Mouse (Mus musculus) adrenal gland, adult 2 months (tissue): ENCODE data around the gene Flrt1. TPM values are rescaled to one million over a fixed set of nuclear protein-coding genes. Genes with fewer than 3 reads are reported as not detected.
"Not testable (repeated sequence)": the region's sequence is repeated elsewhere in the genome, so short reads cannot be mapped to it uniquely, and the experiment has no call there.

Source experiments
- DNase-seq: peaks from one replicate; pipeline ENCODE4 v3.0.0; 2021
- polyA plus RNA-seq: library from polyadenylated mRNA; depleted of rRNA; stranded (reverse); fragments of >200 nt; gene quantifications from 2 replicates; pipeline ENCODE4 v1.2.3, GENCODE M21; 2012
- total RNA-seq, 2 experiments: library from RNA; stranded (reverse); gene quantifications; 2 replicates each; pipeline ENCODE4 v1.2.3; 2021

Flrt1 gene
- total and polyA plus RNA-seq, 3 experiments: 0.79 to 9.2 (median 2.1) TPM

DNA sequence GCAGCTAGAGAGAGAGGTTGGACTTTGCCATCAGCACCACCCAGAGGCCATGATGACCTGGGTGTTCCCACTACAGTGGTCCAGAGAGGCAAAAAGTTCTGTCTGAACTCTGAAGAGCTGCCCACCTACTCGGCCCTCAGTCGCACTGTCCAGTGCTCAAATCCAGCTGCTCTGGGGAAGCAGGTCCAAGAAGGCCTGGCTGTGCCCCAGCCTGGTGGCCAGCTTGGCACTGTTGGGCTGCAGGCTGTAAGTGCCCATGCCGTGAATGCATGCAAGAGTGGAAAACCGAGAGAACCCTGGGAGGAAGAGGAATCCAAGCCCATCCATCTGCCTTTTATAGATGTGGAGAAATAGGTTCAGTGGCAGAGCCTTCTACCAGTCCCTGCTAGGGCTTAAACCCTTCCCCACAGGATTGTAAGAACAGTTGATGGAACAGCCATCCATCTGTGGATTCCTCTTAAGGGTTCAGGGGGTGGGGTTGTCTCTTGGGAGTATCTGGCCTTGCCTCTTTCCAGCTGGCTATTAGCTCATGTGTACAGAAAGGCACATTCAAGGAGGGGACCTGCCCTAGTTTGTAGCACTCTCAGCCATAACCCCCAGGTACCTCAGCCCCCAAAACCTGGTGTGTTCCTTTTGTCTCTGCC lies 2.1 kb downstream of the Flrt1 start:
- DNase-seq: no peak

- no peak for DNase-seq
These were observed 3.5 kb downstream of the Flrt1 start for GRCm38 (mm10) chr19:7102039-7102438.

DNA sequence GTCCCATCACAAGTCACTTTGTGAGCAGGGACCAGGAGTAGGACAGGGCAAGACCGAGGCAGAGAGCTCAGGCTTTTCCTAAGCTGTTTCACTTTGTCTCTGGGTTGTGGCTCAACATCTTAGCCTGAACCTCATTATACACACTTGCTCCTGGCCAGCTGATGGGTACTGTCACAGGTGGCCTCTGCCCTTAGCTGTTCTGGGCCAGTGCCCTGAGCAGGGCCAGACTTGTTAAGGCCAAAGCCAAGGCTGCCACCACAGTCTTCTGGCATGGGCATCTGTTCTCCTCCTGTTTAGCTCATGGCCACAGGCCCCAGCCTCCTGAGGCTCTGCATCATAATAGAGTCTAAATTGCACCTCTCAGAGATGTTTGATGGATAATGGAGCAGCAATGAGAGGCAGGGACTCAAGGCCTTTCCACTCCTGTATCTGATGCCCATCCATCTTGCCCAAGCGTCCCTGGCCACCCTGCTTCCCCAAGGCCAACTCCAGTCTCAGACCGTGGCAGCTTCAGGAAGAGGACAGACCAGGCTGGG lies 5.8 kb downstream of the Flrt1 start:
- DNase-seq: peak; percentile 48

DNA sequence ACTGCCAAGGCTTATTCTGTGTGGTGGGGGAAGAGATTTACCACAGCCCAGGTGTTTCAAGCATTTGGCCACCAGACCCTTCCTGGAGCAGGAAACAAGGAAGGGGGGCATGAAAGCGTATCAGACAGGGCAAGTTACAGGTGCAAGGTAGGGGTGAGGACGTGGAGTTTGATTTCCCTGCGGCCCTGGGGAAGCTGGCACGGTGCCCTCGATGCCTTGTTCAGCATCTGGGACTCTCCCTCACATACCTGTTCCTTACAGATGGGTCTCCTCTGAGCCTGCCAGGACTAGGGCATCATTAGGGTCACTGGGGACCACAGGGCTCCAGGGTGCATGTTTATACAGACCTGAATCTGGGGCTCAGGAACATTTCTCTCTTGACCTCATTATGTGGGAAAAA lies 12.8 kb downstream of the Flrt1 start:
- no peak for DNase-seq

DNA sequence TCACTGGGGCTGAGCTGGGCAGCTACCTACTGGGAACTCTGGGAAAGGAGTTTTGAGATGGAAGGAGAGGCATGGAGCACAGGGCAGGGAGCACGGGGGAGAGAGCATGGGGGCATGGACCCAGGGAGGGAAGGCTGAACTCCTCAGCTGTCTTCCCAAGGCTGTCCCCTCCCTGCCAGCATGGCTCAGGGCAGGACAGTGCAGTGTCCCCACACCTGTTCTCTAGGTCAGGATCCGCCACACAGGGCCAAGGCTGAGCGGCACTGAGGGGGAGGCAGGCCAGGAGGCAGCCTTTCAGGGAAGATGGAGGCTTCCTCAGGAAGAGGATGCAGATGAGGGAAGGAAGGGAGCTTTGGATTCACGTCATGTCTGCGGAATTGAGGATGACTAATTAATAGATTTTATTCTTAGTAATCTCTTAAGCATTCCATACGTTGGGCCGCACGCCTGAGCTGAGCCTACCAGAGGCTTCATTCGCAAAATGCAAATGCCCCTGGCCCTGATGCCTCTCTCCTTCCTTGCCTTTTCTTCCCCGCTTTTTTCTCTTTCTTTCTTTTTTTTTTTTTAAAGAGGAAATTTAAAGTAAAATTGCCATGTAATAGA lies 14.0 kb downstream of the Flrt1 start:
- no peak for DNase-seq

DNA sequence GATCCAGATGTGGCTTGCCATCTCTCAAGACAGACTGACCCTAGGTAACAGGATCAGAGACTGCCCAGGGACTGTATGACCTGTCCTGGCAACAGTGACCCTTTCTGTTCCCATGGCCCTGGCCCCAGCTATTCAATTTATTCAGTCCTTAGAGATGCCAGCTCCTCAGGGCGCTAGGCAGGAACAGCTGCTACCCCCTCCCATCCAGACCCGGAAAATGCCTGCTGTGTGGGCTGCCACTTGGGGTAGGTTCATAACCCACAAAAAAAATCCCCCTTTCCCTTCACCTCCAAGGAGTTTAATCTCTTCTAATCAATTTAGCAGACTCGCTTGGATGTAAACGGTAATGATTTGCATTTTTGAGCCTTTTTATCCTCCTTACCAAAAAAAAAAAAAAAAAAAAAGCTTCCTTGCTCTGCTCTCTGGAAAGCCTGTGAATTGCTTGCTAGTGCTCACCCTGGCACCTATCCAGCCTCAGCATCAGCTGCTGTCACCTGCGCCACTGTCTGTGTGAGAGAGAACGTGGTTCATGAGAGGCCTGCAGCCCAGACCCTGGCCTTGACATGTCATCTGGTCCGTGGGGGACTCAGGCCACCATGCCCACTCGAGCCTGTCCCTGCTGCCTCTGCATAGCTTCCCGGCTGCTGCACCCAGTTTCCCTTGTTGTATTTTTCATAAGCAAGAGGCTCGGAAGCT lies 15.0 kb downstream of the Flrt1 start:
- DNase-seq: no peak

- DNase-seq: no peak
These were observed 15.7 kb downstream of the Flrt1 start for GRCm38 (mm10) chr19:7089842-7090251.

GRCm38 (mm10) chr19:7089050-7089449 lies 16.5 kb downstream of the Flrt1 start:
- no peak for DNase-seq

DNA sequence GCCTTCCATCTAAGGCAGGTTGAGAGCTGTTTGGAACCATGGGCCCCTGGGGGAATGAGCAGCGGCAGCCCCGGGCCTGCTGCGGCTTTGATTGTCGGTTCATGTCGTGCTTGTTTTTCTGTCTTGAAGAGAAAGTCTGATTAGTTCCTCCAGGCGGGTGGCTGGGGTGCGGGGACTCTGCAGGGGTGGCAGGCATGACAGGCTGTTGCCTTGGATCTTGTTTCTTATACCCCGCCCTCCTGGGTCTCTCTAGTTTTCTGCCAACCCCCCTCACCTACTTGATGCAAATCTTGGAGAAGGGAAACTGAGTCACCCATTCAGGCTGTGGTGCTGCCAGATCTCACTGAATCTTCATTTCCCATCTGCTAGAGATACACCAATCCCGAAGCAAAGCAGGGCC lies 17.0 kb downstream of the Flrt1 start:
- no peak for DNase-seq

GRCm38 (mm10) chr19:7084734-7085133 lies 20.8 kb downstream of the Flrt1 start:
- no peak for DNase-seq

- no peak for DNase-seq
These were observed 22.3 kb downstream of the Flrt1 start for GRCm38 (mm10) chr19:7083035-7083794.

DNA sequence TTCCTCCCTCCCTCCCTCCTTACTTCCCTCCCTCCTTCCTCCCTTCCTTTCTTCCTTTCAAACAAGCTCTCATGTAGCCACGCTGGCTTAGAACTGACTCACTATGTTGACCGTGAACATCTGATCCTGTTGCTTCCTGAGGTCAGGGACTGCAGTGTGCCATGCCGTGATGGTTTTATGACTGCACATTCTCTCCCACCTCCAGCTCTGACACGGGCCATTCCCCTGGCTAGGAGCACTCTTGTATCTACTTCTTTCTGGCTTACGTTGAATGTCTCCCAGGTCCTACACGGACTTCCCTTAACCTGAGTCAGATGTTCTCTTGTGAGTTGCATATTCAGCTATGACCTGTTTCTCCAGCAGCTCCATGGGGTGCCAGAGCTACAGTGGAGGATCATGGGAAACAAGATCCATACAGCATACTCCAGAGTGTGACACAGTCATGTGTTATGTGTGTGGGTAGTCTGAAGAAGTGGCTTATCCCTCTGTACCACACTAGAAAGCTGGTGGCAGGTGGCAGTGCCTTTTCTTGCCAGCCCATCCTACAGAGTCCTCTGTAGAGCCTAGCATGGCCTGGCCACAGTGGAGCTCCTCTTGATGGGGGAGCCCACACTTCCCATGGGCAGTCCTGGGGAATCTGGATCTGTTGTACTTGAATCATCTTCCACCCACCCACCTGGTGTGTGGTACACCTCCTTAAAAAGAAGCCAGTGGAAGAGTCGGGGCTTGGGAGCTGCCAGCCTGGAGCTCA lies 23.8 kb downstream of the Flrt1 start:
- peak; percentile 46 for DNase-seq

DNA sequence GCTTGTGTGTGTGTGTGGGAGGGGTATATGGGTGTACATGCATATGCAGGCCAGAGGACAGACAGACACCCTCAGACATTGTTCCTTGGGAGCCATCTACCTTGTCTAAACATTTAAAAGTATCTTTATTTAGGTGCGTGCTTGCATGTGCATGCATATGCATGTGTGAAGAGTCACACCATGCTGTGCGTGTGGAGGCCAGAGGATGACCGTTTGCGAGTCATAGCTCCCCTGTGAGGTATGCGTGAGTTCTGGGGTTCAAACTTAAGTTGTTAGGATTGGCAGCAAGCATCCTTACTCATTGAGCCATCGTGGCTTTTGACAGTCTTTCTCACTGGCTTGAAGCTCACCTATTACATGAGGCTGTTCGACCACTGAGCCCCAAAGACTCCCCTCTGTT lies 27.3 kb downstream of the Flrt1 start:
- DNase-seq: no peak

- no peak for DNase-seq
These were observed 27.9 kb downstream of the Flrt1 start for GRCm38 (mm10) chr19:7077666-7078065.

- DNase-seq: not testable (repeated sequence)
These were observed 30.2 kb downstream of the Flrt1 start for GRCm38 (mm10) chr19:7075336-7075735.

DNA sequence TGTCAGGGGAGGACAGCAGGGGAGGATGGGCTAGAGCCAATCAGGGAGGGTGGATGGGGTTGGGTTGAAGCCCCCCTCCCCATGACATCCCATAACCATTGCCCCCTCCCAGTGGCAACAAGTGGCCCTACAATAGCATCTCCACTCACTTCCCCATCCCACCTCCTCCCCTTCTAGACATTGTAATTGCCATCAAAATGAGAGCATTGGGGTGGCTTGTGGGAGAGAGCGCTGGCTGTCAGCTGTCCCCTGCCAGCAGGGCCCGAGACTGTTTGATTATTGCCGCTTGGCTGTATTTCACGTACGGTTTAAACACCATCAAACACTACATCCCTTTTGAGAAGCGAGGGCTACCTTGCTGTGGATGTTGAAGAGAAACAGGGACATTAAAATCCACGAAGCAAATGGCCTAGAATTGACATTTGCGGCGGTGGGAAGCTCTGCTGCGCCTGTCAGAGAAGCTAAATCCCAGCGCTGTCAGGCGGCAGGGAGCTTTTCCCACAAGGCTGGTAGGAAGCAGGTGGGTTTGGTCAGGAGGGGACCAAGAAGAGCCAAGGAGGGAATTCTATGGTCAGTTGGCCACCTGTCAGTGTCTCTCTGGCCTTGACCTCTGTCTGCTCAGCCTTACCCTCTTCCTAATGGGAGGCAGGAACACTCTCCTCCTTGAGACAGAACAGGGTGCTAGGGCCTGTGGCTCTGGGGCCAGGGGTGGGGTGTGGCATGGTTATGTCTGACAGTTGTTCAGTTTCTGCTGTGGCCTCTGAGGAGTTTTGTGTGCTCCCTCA lies 31.3 kb downstream of the Flrt1 start:
- no peak for DNase-seq

- no peak for DNase-seq
These were observed 33.3 kb downstream of the Flrt1 start for GRCm38 (mm10) chr19:7072221-7072620.

- no peak for DNase-seq
These were observed 34.8 kb downstream of the Flrt1 start for GRCm38 (mm10) chr19:7070775-7071174.

- no peak for DNase-seq
These were observed 35.5 kb downstream of the Flrt1 start for GRCm38 (mm10) chr19:7069781-7070763.
